Mouse (Mus musculus) olfactory bulb, adult 2 months (tissue): ENCODE results near the gene Hnrnph2. TPM values are rescaled to one million over a fixed set of nuclear protein-coding genes. Genes with fewer than 3 reads are reported as not detected.

Experiments
- H3K27ac ChIP-seq: fragments of 200-500 bp; 2 replicates; pipeline ENCODE4 v1.5.1; 2012; ENCODE audit warnings: low read depth, low read length; ENCODE audit not compliant: insufficient read depth
- H3K4me1 ChIP-seq: fragments of 200-500 bp; 2 replicates; pipeline ENCODE4 v1.6.1; 2012; ENCODE audit warnings: low read length; ENCODE audit not compliant: control insufficient read depth, insufficient read depth
- H3K4me3 ChIP-seq: fragments of 200-500 bp; 2 replicates; pipeline ENCODE4 v1.5.1; 2012; ENCODE audit warnings: mild to moderate bottlenecking, low read depth, low read length, moderate library complexity; ENCODE audit not compliant: insufficient read depth
- CTCF ChIP-seq: fragments of 200-500 bp; IDR thresholded peaks from 2 replicates; pipeline ENCODE4 v1.5.1; 2012; ENCODE audit warnings: low read depth, mild to moderate bottlenecking, low read length, moderate library complexity; ENCODE audit not compliant: insufficient read depth
- POLR2A ChIP-seq: fragments of 200-500 bp; IDR thresholded peaks from 2 replicates; pipeline ENCODE4 v1.6.1; 2012; ENCODE audit warnings: mild to moderate bottlenecking, low read depth, low read length, moderate library complexity; ENCODE audit not compliant: insufficient read depth
- WGBS: fragments of 180-500 bp; shearing (Covaris S2); methylation state at CpG from one replicate; pipeline ENCODE4 v1.1.7; 2018; 5-methylcytosine and 5-hydroxymethylcytosine counted together
- polyA plus RNA-seq: library from polyadenylated mRNA; stranded (reverse); fragments of >200 nt; gene quantifications from 2 replicates; pipeline ENCODE4 v1.2.4, GENCODE M21; 2012; ENCODE audit warnings: low replicate concordance; ENCODE audit not compliant: missing spikeins, insufficient read depth, insufficient read length

Hnrnph2 gene
- polyA plus RNA-seq, 1 experiment, result not detected

DNA sequence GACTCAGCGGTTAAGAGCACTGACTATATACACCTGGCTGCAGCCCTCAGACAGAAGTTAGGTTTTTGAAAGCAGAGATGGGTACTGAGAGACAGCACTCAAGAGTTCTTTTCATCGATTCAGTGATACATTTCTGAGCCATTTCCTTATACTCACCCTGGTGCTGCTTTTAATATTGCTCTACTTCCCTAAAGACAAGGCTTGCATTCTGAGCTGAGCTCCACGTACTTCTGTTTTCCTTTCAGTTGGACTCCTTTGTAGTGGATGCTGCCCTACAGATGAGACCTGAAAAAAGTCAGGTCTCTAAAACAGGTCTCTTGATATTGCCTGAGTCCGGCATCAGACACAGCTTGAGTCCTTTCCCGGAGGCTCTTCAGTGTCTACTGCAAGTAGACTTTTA is 31.7 kb downstream of the Hnrnph2 start:
- TF ChIP-seq CTCF (no peak), POLR2A (no peak)
- Histone ChIP-seq H3K4me3 (no peak overlapping the region), H3K4me1 (no peaks in the 10 kb centered on the region), H3K27ac (no peak overlapping the region)
- 91% methylated on average over 5 of the region's 5 CpGs for WGBS

GRCm38 (mm10) chrX:134635111-134635510 is 34.1 kb downstream of the Hnrnph2 start:
- 65% methylated on average over 3 of the region's 3 CpGs for WGBS
- no peak for TF ChIP-seq CTCF
- no peak for TF ChIP-seq POLR2A

GRCm38 (mm10) chrX:134635860-134636259 is 34.9 kb downstream of the Hnrnph2 start:
- Histone ChIP-seq H3K4me1 (no peaks in the 10 kb centered on the region), H3K27ac (no peak overlapping the region), H3K4me3 (no peak overlapping the region)
- WGBS, result 70% methylated on average over 3 of the region's 3 CpGs
- TF ChIP-seq CTCF, result no peak
- no peak for TF ChIP-seq POLR2A

More at GRCm38 (mm10) chrX:134635111-134635510, 34.1 kb downstream of the Hnrnph2 start:
- H3K27ac ChIP-seq, result no peak overlapping the region
- no peak overlapping the region for H3K4me3 ChIP-seq
- H3K4me1 ChIP-seq, result no peaks in the 10 kb centered on the region

- H3K27ac ChIP-seq, result no peak overlapping the region
- H3K4me3 ChIP-seq, result no peak overlapping the region
- H3K4me1 ChIP-seq, result no peaks in the 10 kb centered on the region
- TF ChIP-seq CTCF (no peak), POLR2A (no peak)
- WGBS, result 51% methylated on average over 10 of the region's 10 CpGs
Observed at GRCm38 (mm10) chrX:134641000-134641760, 40.2 kb downstream of the Hnrnph2 start.

- Histone ChIP-seq H3K4me3 (no peak overlapping the region), H3K27ac (no peak overlapping the region), H3K4me1 (no peaks in the 10 kb centered on the region)
- no peak for TF ChIP-seq POLR2A
- TF ChIP-seq CTCF, result no peak
- WGBS, result 90% methylated on average over 1 of the region's 1 CpGs
Observed at GRCm38 (mm10) chrX:134646338-134646737, 45.4 kb downstream of the Hnrnph2 start.

DNA sequence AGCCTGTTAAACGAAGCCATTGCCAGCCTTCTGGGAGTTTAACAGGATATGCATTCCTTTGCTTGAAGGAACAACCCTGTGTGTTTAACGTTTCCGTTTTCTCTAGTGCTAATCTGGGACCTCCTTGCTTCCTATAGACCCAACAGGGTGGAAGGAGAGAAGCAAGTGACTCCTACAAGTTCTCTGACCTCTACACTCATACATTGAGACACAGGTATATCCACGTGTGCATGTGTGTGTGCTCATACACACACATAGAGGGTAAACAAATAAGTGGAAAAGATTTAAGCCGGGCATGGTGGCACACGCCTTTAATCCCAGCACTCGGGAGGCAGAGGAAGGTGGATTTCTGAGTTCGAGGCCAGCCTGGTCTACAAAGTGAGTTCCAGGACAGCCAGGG is 46.4 kb downstream of the Hnrnph2 start:
- Histone ChIP-seq H3K4me1 (no peaks in the 10 kb centered on the region), H3K4me3 (no peak overlapping the region), H3K27ac (no peak overlapping the region)
- TF ChIP-seq CTCF, result no peak
- TF ChIP-seq POLR2A, result no peak
- 72% methylated on average over 8 of the region's 8 CpGs for WGBS

DNA sequence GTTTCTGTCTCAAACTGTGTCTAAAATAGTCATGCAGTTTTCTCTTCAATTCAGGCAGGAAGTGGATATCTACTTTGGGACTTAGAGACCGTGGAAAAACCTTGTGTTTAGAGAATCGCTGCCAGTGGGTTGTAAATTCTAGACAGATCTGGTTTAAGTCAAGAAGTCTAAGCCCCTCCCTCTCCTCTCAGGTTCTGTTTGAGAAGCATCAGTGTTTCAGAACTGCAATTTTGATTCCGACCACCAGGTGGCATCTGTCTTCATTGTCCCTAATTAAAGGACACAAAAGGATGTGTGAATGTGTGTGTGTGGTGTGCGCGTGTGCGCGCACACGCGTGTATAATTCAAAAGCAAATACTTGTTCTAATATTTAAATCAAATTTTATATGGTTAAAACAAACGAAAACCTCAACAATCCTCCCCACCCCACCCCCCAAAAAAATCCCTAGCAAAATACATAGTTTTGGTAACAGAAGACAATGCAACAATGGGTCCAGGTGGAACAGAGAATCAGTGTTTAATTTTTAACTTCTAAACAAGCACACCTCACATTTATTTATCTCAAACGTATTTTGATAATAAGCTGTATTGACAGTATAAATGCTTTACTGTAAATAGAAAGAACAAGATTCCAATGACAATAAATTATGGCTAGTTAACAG is 47.2 kb downstream of the Hnrnph2 start:
- no peak for TF ChIP-seq CTCF
- TF ChIP-seq POLR2A, result no peak
- H3K4me3 ChIP-seq, result no peak overlapping the region
- 12% methylated on average over 11 of the region's 11 CpGs for WGBS

GRCm38 (mm10) chrX:134652061-134652460 is 51.1 kb downstream of the Hnrnph2 start:
- 82% methylated on average over 1 of the region's 1 CpGs for WGBS
- H3K4me3 ChIP-seq, result no peak overlapping the region
- H3K27ac ChIP-seq, result no peak overlapping the region
- TF ChIP-seq CTCF, result no peak
- no peak for TF ChIP-seq POLR2A
- H3K4me1 ChIP-seq, result no peaks in the 10 kb centered on the region

More for the DNA sequence above, 47.2 kb downstream of the Hnrnph2 start:
- H3K27ac ChIP-seq, result no peak overlapping the region
- no peaks in the 10 kb centered on the region for H3K4me1 ChIP-seq

Other genes starting within 250 kb of the Hnrnph2 start
- gene Drp2, start 196.6 kb upstream of the Hnrnph2 start, polyA plus RNA-seq, result 327 TPM in 1 of 2 replicates, not detected in the other
- not detected in 2 replicates for gene Taf7l, start 124.7 kb upstream of the Hnrnph2 start, polyA plus RNA-seq
- not detected in 2 replicates for gene Timm8a1, start 59.3 kb upstream of the Hnrnph2 start, polyA plus RNA-seq
- gene Btk, start 17.6 kb upstream of the Hnrnph2 start, polyA plus RNA-seq, result not detected in 2 replicates
- gene Rpl36a, start 15.5 kb upstream of the Hnrnph2 start, polyA plus RNA-seq, result not detected in 2 replicates
- gene Gla, start 54 bp upstream of the Hnrnph2 start, polyA plus RNA-seq, result not detected in 2 replicates
- not detected in 2 replicates for gene Armcx4, start 85.3 kb downstream of the Hnrnph2 start, polyA plus RNA-seq
- not detected in 2 replicates for gene Armcx1, start 116.8 kb downstream of the Hnrnph2 start, polyA plus RNA-seq
- not detected in 2 replicates for gene Armcx6, start 150.2 kb downstream of the Hnrnph2 start, polyA plus RNA-seq
- gene Armcx3, start 155.4 kb downstream of the Hnrnph2 start, polyA plus RNA-seq, result not detected in 2 replicates
- gene Armcx2, start 208.0 kb downstream of the Hnrnph2 start, polyA plus RNA-seq, result not detected in 2 replicates